Mouse (Mus musculus): ENCODE results near the gene Nhlrc1.

The Nhlrc1 gene

DNA sequence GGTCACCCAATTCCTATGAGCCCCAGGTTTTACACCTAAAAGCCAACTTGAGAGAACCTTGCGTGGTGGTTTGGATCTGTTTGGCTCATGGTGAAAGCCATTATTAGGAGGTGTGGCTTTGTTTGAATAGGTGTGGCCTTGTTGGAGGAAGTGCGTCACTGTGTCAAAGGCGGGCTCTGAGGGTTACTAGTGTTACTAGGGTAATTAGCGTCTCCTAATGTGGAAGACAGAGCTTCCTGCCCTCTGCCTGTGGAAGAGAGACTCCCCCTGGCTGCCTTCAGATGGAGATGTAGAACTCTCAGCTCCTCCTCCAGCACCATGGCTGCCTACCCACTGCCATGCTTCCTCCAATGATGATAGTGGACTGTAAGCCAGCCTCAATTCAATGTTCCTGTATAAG is 13.1 kb downstream of the Nhlrc1 start:
- DNase-seq (ENCODE audit: low spot score): no peak

- DNase-seq (ENCODE audit: low spot score): no peak
Observed at GRCm38 (mm10) chr13:46999498-46999897, 15.2 kb downstream of the Nhlrc1 start.

DNA sequence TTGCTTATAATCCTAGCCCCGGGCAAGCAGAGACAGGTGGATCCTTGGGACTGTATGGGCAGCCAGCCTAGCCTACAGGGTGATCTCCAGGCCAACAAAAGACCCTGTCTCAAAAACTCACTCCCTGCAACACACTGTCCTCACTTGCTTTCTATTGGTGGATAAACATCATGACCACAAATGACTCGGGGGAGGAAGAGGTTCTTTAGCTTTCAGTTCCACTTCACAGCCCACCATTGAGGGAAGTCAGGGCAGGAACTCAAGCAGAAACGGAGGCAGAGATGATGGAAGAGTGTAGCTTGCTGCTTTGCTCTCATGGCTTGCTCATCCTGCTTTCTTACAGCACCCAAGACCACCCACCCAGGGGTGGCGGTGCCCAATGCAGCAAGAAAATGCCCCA is 17.3 kb downstream of the Nhlrc1 start:
- DNase-seq (ENCODE audit: low spot score): no peak

- no peak for DNase-seq (ENCODE audit: low spot score)
Observed at GRCm38 (mm10) chr13:46993274-46993551, 21.4 kb downstream of the Nhlrc1 start.

DNA sequence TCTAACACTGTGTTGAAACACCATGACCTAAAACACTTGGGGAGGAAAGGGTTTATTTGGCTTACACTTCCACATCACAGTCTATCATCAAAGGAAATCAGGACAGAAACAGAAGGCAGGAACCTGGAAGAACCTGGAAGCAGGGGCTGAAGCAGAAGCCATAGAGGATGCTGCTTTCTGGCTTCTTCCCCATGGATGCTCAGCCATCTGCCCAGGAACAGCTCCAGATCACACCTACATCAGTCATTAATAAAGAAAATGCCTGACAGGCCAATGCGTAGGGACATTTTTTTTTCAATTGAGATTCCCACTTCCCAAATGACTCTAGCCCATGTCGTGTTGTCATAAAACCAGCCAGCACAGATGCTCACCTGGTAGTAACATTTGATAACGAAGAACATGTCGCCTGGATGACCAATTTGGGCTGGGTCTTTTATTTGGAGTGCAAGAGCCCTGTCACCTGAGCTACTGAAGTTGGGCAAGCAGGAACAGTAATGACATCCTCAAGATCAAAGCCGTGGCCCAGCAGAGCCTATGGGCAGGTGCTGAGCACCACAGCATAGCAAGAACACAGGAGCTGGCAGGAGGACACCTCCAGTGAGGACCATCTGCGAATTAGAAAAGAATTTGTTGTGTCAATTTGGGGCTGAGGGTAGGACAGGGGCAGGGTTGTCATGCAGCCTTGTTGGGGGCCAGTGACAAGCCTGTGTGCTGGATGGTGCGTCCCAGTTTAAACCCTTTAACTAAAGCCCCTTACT is 22.0 kb downstream of the Nhlrc1 start:
- DNase-seq (ENCODE audit: low spot score): no peak

DNA sequence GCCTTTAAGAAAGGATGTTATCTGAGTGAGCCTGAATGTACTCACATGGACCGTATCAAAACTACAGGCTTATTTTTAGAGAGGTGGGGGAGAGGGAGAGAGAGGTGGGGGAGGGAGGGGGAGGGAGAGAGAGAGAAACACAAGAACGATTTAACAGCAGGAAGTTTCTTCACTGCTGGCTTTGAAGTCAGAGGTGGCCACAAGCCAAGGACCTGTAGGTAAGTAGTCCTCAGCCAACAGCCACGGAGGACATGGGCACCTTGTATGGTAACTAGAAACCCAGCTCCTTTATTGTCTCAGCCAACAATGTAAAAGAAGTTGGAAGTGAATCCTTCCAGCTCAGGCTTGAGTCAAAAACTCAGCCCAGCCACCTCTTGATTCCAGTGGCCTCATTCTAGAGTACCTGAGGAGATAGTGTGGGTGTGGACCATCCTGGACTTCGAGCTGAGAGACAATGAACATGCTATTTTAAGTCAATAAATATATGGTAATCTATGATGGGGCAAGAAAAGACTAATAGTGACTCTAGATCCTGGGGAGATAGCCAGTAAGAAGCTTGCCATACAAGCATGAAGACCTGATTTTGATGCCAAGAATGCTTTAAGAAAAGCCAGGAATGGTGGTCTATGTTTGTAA is 24.2 kb downstream of the Nhlrc1 start:
- DNase-seq (ENCODE audit: low spot score): no peak

DNA sequence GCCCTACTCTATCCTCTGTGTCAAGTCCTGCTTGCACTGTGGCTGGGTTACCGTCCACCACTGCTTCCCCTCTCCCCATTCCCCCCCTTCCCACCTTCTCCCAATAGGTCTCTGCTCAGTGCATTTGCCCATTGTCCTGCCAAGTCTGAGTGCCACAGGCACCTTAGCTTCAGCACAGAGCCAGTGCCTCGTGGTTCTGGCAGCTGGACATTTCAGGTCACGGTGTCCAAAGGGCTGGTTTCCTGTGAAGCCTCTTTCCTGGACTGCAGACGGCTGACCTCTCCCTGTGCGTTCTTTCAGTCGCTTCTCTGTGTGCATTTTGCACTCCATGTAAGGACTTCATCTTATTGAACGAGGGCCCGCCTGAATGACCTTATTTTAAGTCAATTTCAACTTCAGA is 26.7 kb downstream of the Nhlrc1 start:
- DNase-seq (ENCODE audit: low spot score): no peak

DNA sequence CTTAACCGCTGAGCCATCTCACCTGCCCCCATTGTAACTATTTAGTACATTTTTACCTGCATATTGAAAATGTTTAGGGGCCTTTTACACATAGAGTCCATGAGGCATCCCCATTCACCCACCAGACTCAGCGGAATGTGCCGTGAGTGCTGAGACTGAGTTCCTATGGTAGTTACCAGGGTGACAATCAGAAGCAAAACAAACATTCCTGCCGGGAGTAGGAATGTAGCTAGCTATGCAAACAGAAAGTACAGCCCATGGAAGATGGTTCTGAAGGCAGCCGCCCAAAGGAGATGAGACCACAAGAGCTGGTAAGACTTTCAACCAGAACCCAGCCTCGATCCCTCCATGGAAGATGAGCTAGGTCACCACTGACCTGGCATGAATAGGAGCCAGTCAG is 28.4 kb downstream of the Nhlrc1 start:
- DNase-seq (ENCODE audit: low spot score): no peak

GRCm38 (mm10) chr13:46983878-46984277 is 30.8 kb downstream of the Nhlrc1 start:
- no peak for DNase-seq (ENCODE audit: low spot score)

DNA sequence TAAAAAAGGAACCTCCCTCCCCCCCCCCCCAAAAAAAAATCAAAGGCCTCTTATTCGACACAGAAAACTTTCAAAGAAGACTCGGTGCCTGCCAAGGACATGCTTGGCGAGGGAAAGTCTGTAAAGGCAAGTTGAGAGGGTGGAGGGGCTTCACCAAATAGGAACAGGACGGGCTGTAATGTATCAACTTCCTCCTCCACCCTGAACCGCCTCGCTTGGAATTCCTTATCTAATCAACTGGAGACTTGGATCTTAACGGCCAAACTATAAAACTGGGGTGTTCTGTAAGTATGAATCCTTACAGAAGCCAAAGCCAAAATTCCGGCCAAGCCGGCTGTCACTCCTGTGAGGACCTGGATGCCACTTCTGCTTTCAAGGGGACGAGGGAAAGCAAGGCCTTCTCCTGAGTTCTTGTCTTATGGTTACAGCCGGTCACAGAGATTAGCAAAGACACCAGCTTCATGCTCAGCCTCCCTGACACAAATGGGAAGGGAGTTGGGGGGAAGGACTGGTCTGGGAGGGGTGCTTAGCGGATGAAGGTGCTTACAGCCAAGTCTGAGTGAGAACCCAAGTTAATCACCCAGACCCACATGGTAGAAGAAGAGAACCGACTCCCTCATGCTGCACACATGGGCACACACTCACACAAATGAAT is 34.7 kb downstream of the Nhlrc1 start:
- DNase-seq (ENCODE audit: low spot score): no peak

GRCm38 (mm10) chr13:46976532-46976931 is 38.1 kb downstream of the Nhlrc1 start:
- no peak for DNase-seq (ENCODE audit: low spot score)

DNA sequence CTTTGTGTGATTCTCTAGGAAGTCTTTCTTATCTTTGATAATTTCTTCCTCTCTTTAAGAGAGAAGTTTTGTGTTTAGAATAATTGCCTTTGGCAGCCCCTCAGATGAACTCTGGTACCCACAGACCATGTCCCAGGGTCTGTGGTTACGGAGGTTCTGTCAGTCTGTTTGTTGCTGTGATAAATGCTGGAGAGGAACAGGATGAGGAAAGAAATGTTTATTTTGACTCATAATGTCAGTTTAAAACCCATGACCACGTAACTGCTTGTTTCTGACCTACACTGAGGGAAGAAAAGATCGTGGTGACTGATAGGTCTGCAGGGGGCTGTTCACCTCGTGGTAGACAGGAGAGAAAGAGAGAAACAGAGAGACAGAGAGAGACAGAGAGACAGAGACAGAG is 38.7 kb downstream of the Nhlrc1 start:
- no peak for DNase-seq (ENCODE audit: low spot score)

GRCm38 (mm10) chr13:46975031-46975551 is 39.6 kb downstream of the Nhlrc1 start:
- no peak for DNase-seq (ENCODE audit: low spot score)

DNA sequence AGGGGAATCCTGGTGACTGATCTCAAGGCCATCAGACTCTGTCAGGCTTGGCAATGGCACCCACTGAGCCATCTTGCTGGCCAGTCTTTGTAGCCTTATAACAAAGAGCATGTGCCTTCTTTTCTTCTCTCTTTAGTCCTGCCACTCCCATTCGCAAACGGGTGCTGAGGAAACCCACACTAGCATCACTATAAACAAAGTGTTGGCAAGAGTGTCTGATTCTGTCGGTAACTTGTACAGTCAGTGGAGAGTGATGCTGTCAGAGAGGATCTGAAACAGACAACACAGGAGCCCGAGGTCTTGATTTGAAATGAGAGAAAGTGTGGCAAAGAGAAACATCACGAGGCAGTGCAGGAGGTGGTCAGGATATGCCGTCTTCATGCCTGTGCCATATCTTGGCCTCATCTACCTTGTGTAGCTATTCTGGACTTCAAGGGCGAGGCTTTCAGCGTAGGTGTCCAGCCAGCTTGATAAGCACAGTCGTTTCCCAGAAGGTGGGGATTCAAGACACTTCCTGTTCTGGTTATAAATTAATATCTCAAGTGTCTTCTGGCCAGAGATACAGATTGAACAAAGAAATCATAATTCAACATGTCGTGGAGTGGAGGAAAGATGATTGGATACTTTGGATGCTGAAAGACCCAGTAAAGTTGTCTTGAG is 44.2 kb downstream of the Nhlrc1 start:
- DNase-seq (ENCODE audit: low spot score): no peak

DNA sequence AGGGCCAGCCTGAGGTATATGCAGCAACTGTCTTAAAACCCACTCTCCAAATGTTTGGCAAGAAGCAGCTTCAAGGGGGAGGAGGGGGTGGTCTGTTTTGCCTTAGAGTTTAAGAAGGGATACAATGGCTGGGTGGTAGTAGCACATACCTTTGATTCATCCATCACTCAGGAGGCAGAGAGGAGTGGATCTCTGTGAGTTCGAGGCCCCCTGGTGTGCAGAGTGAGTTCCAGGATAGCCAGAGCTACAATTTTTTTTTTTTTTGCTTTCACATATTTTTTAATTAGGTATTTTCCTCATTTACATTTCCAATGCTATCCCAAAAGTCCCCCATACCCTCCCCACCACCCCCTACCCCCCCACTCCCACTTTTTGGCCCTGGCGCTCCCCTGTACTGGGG is 46.0 kb downstream of the Nhlrc1 start:
- DNase-seq (ENCODE audit: low spot score): no peak

GRCm38 (mm10) chr13:46967308-46967707 is 47.3 kb downstream of the Nhlrc1 start:
- no peak for DNase-seq (ENCODE audit: low spot score)

Measured in urinary bladder, postnatal 25 days (tissue).